Mouse (Mus musculus) megakaryocyte progenitor cell, adult 5-6 weeks (primary cell): Measurements from ENCODE around the gene Cdhr5. TPM values are rescaled to one million over a fixed set of nuclear protein-coding genes. Genes with fewer than 3 reads are reported as not detected.

Experiments used
- ATAC-seq: replicated peaks from 2 replicates; pipeline ENCODE4 v1.8.0; 2016; ENCODE audit warnings: mild to moderate bottlenecking, moderate TSS enrichment, inconsistent platforms; ENCODE audit not compliant: poor library complexity
- total RNA-seq, 2 experiments: library from RNA; stranded (forward) in 1 of 2; stranded (reverse) in 1 of 2; fragments of 157-497, 149-512 nt in 1 of 2; fragments of 200-1000 nt in 1 of 2; gene quantifications; 2 replicates each; pipeline versions ENCODE4 v1.2.3 to v1.2.4; 2015 to 2017

Gene Cdhr5
- total RNA-seq (2015) (not detected in 2 replicates), total RNA-seq (2017) (not detected in 2 replicates)

DNA sequence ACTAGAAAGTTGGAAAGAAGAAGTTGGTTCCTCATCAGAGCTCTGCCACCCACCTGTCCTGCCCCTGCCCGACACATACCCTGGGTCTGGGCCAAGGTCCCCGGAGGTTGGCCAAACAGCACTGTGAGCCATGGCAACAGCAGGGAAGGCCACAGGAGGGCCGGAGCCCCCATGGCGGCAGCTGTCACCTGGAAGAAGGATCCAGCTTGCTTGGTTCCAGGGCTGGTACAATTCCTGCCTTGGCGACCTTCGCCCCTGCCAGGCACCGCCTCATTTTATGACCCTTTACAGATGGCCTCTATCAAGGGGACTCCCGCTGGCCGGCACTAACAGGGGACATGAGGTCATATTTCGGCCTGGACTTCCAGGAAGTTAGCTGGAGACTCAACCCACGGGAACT lies at the start of gene Cdhr5:
Gene Cdhr5 (minus strand): TSS at position 241 of the 400 bp plus-strand sequence.
- no peak for ATAC-seq

GRCm38 (mm10) chr7:141324686-141325085 lies 48.1 kb upstream of the Cdhr5 start:
- no peak for ATAC-seq

GRCm38 (mm10) chr7:141319446-141319845 lies 42.9 kb upstream of the Cdhr5 start:
- no peak for ATAC-seq

DNA sequence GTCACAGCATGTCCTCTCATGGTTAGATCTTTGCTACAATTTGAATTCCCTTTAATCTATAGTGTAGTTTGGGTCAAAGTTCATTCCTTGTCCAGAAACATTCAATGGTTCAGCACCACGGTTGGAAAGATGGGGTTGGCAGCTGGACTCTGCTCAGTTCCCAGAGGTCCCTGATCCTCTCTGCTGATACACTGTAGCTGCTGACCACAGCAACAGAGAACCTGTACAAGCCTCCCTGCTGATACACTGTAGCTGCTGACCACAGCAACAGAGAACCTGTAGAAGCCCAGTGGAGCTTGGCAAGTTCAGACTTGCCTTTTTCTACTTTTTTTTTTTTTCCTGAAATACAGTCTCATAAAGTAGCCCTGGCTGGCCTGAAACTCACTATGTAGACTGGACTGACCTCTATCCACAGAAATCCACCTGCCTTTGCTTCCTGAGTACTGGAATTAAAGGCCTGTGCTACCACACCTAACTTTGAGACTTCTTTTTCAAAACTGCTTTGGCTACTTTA lies 41.1 kb upstream of the Cdhr5 start:
- no peak for ATAC-seq

- ATAC-seq: peak; percentile 100
Observed at GRCm38 (mm10) chr7:141315974-141316373, 39.4 kb upstream of the Cdhr5 start.

- no peak for ATAC-seq
Observed at GRCm38 (mm10) chr7:141315076-141315475, 38.5 kb upstream of the Cdhr5 start.

- ATAC-seq: no peak
Observed at GRCm38 (mm10) chr7:141314416-141314815, 37.8 kb upstream of the Cdhr5 start.

- no peak for ATAC-seq
Observed at GRCm38 (mm10) chr7:141304537-141304936, 28.0 kb upstream of the Cdhr5 start.

DNA sequence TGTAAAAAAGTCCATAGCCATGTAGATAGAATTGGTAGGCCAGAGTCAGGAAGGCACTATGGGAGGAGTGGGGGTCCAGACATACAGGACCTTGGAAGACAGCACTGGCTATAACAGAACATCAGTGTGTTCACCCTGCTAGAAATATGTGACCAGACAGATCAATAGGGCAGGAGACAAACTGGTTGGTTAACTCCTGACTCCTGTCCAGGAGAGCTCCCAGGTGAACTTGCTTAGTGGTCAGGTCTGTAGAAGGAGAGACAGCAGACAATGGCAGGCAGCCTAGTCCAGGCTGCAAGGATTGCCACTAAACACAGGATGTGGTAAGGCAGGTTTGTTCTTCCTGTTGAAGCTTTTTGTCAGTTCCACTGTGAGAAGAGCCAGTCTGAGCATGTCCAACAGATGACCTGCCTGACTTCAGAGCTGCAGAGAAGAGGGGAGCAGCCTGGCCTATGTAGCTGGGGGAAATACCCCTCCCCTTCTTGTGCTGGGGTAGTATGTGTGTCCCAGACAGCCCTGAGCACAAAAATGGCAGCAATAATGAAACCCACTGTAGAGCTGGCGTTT lies 26.2 kb upstream of the Cdhr5 start:
- no peak; the same call in 1 of the 2 replicates for ATAC-seq

- no peak for ATAC-seq
Observed at GRCm38 (mm10) chr7:141301386-141301785, 24.8 kb upstream of the Cdhr5 start.

DNA sequence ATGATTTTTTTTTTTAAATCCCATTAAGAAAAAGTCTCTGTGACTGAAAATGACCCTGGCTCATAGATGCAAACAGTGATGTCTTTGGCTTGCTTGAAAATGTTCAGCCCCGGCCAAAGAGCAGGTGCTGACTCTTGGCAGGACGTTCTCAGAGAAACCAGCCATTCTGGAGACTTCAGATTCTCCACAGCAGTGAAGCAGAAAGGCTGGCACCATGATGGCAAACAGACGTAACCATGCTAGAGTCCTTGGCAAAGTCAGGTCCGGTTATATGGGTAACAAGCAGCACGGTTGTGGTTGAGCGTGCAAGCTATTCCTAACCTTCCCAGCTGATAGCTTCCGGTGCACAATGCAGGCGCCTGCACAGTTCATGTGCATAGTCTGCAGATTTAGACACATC lies 22.6 kb upstream of the Cdhr5 start:
- no peak for ATAC-seq

- ATAC-seq: peak; percentile 67
Observed at GRCm38 (mm10) chr7:141297926-141298650, 21.5 kb upstream of the Cdhr5 start.

DNA sequence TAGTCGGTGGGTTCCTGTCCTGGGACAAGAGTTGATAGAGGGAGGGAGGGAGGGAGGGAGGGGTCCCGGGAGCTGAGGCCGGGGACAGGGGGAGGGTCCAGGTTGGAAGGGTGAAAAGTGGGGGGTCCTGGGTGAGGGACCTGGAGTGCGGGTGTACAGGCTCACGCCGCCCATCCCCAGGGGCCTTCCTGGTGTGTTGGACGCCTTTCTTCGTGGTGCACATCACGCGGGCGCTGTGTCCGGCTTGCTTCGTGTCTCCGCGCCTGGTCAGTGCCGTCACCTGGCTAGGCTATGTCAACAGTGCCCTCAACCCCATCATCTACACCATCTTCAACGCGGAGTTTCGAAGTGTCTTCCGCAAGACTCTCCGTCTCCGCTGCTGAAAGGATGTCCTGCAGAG lies 17.9 kb upstream of the Cdhr5 start:
- no peak for ATAC-seq

DNA sequence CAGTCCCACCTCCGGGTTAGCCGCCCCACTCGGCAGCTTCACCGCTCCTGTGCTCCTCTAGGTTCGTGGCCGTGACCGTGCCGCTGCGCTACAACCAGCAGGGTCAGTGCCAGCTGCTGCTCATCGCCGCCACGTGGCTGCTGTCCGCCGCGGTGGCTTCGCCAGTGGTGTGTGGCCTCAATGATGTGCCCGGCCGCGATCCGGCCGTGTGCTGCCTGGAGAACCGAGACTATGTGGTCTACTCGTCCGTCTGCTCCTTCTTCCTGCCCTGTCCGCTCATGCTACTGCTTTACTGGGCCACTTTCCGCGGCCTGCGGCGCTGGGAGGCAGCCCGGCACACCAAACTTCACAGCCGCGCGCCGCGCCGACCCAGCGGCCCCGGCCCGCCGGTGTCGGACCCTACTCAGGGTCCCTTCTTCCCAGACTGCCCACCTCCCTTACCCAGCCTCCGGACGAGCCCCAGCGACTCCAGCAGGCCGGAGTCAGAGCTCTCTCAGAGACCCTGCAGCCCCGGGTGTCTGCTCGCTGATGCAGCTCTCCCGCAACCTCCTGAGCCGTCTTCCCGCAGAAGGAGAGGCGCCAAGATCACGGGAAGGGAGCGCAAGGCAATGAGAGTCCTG lies 17.4 kb upstream of the Cdhr5 start:
- peak; percentile 37 for ATAC-seq

DNA sequence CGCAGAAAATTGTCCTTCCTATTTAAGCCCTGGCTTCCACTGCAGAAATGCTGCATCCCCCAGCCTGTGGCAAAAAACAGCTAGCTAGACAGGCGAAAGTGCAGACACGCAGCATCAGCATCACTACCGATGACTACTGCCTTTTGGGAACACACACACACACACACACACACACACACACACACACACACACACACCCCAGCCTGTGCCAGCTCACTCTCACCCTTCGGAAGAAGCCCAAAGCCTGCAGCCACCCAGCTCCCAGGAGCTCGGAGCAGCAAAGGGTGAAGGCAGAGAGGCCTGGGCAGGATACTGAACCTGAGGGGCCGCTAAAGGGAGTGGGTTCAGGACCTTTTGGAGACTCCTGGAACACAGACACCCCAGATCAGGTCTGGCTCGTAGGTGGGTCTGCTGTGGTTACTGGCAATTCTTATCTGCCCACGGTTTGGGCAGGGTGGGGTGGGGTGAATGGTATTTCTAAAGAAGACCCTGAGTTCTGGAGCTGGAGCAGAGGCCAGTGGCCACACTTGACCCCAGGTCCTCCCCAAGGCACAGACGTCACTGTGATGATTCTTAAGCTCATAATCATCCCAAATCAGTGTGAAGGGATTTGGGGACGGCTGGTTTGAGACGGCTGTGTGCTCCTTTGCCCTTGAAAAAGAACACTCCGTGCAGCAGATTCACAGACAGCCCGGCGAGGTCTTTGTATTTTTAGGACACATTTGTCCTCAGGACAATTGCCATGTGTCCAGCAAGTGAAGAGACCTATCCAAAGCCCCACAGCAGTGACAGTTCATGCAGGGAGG lies 16.2 kb upstream of the Cdhr5 start:
- no peak for ATAC-seq

DNA sequence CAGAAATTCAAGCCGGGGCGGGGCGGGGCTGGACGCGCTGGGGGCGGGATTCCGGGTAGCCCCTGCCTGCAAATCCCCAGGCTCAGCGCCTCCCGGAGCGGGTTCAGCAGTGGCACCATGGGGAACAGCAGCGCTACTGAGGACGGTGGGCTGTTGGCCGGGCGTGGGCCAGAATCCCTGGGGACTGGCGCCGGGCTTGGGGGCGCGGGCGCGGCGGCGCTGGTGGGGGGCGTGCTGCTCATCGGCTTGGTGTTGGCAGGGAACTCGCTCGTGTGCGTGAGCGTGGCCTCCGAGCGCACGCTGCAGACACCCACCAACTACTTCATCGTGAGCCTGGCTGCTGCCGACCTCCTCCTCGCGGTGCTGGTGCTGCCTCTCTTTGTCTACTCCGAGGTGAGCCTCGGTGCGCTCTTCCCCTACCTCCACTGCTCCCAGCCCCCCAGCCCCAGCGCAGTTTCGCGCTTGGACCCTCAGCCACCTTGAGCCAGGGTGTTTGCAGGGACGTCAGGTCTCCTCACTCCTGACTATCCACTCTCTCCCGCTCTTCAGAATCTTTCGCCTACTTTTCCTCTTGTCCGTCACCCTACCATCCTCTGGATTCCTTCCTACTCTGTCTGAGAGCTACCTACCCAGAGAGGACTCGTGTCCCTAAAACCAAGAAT lies 15.5 kb upstream of the Cdhr5 start, which contains the start of gene Drd4:
Gene Drd4 (plus strand): TSS at position 86 of the 662 bp plus-strand sequence.
- ATAC-seq: no peak

- ATAC-seq: no peak
Observed at GRCm38 (mm10) chr7:141288042-141288441, 11.5 kb upstream of the Cdhr5 start.

DNA sequence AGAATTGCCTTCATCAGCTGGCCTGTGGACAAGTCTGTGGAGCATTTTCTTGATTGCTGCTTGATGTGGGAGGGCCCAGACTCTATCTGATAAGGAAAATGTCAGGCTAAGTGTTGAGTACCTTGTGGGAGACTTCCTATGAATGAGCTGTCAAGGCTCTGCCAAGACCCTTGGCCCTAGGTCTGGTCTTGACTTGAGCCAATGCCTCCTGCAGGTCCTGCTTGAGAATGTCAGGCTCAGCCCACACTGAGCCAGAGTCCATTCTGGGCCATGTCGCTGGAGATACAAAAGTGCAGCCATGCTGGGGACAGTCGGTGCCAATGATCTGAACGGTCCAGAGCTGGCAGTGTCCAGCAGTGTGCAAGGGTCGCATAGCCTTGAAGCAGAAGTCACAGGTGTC lies 6.2 kb upstream of the Cdhr5 start:
- ATAC-seq: no peak

- no peak for ATAC-seq
Observed at GRCm38 (mm10) chr7:141281442-141281841, 4.9 kb upstream of the Cdhr5 start.

- ATAC-seq: peak; percentile 61
Observed at GRCm38 (mm10) chr7:141278766-141279590, 2.4 kb upstream of the Cdhr5 start, which contains the start of gene Sct. Gene Sct, minus strand, starts transcription at chr7:141279133.
